Mouse (Mus musculus): ENCODE measurements at regions not wholly inside any gene's neighbourhood (a gene's known extent, or its start where the extent isn't known, plus 50 kb on each side); places are given as distances from the start of the nearest gene placed in this dataset.
A peak's percentile ranks its signal among the peaks of the same experiment; 100 is the strongest.

- Histone ChIP-seq H3K36me3 (replicated peaks; ENCODE audit: control insufficient read depth, insufficient read depth) (no peaks in the 10 kb centered on the region), H3K4me3 (replicated peaks; ENCODE audit: low read length) (no peak overlapping the region), H3K27ac (no peak overlapping the region), H3K27me3 (ENCODE audit: control insufficient read depth, insufficient read depth, low read length) (no peaks in the 10 kb centered on the region), H3K4me1 (replicated peaks; ENCODE audit: control insufficient read depth, insufficient read depth, low read length) (peaks cover 9% of the 10 kb centered on the region; the same call in 1 of the 2 replicates), H3K9me3 (ENCODE audit: control insufficient read depth, low read length) (no peaks in the 10 kb centered on the region), H3K9ac (no peak overlapping the region), H3K4me2 (replicated peaks) (no peak overlapping the region)
- ATAC-seq (ENCODE audit: low FRiP score) (no peak), DNase-seq (ENCODE audit: low spot score) (no peak)
- WGBS, result 90% methylated on average over 1 of the region's 1 CpGs
Measured at GRCm38 (mm10) chr13:43852888-43853287, 68.3 kb downstream of the Cd83 start.

- Histone ChIP-seq H3K4me3 (replicated peaks; ENCODE audit: low read length) (no peak overlapping the region), H3K9me3 (ENCODE audit: control insufficient read depth, low read length) (no peaks in the 10 kb centered on the region), H3K27me3 (ENCODE audit: control insufficient read depth, insufficient read depth, low read length) (no peaks in the 10 kb centered on the region), H3K27ac (no peak overlapping the region), H3K4me2 (replicated peaks) (no peak overlapping the region), H3K9ac (no peak overlapping the region), H3K4me1 (replicated peaks; ENCODE audit: control insufficient read depth, insufficient read depth, low read length) (peaks cover 9% of the 10 kb centered on the region; the same call in 1 of the 2 replicates), H3K36me3 (replicated peaks; ENCODE audit: control insufficient read depth, insufficient read depth) (no peaks in the 10 kb centered on the region)
- DNase-seq (ENCODE audit: low spot score) (no peak), ATAC-seq (ENCODE audit: low FRiP score) (no peak)
- 98% methylated on average over 2 of the region's 2 CpGs for WGBS
Measured at GRCm38 (mm10) chr13:43854973-43855372, 70.4 kb downstream of the Cd83 start.

GRCm38 (mm10) chr13:43860932-43861331, 76.4 kb downstream of the Cd83 start:
- DNase-seq (ENCODE audit: low spot score), result no peak
- Histone ChIP-seq H3K9ac (no peak overlapping the region), H3K4me1 (replicated peaks; ENCODE audit: control insufficient read depth, insufficient read depth, low read length) (peaks cover 6% of the 10 kb centered on the region; the same call in 1 of the 2 replicates), H3K27me3 (ENCODE audit: control insufficient read depth, insufficient read depth, low read length) (peaks cover 5% of the 10 kb centered on the region; the same call in 1 of the 2 replicates), H3K27ac (no peak overlapping the region), H3K9me3 (ENCODE audit: control insufficient read depth, low read length) (no peaks in the 10 kb centered on the region), H3K4me2 (replicated peaks) (no peak overlapping the region), H3K4me3 (replicated peaks; ENCODE audit: low read length) (no peak overlapping the region), H3K36me3 (replicated peaks; ENCODE audit: control insufficient read depth, insufficient read depth) (no peaks in the 10 kb centered on the region)
- ATAC-seq (ENCODE audit: low FRiP score), result no peak
- 47% methylated on average over 4 of the region's 4 CpGs for WGBS

- Histone ChIP-seq H3K4me1 (replicated peaks; ENCODE audit: control insufficient read depth, insufficient read depth, low read length) (peaks cover 6% of the 10 kb centered on the region; the same call in 1 of the 2 replicates), H3K27me3 (ENCODE audit: control insufficient read depth, insufficient read depth, low read length) (peaks cover 5% of the 10 kb centered on the region; the same call in 1 of the 2 replicates), H3K27ac (no peak overlapping the region), H3K9ac (no peak overlapping the region), H3K9me3 (ENCODE audit: control insufficient read depth, low read length) (no peaks in the 10 kb centered on the region), H3K36me3 (replicated peaks; ENCODE audit: control insufficient read depth, insufficient read depth) (no peaks in the 10 kb centered on the region), H3K4me2 (replicated peaks) (no peak overlapping the region), H3K4me3 (replicated peaks; ENCODE audit: low read length) (no peak overlapping the region)
- DNase-seq (ENCODE audit: low spot score), result no peak
- ATAC-seq (ENCODE audit: low FRiP score), result no peak
- WGBS, result 74% methylated on average over 7 of the region's 7 CpGs
Measured at GRCm38 (mm10) chr13:43861424-43861823, 76.8 kb downstream of the Cd83 start.

GRCm38 (mm10) chr13:43862056-43862455, 77.5 kb downstream of the Cd83 start:
- DNase-seq (ENCODE audit: low spot score) (no peak), ATAC-seq (ENCODE audit: low FRiP score) (no peak)
- no peak overlapping the region for H3K27ac ChIP-seq
- no peaks in the 10 kb centered on the region for H3K9me3 ChIP-seq (ENCODE audit: control insufficient read depth, low read length)
- peaks cover 6% of the 10 kb centered on the region; the same call in 1 of the 2 replicates for H3K4me1 ChIP-seq (replicated peaks; ENCODE audit: control insufficient read depth, insufficient read depth, low read length)
- no peak overlapping the region for H3K4me3 ChIP-seq (replicated peaks; ENCODE audit: low read length)
- 86% methylated on average over 5 of the region's 5 CpGs for WGBS
- H3K36me3 ChIP-seq (replicated peaks; ENCODE audit: control insufficient read depth, insufficient read depth), result no peaks in the 10 kb centered on the region
- peaks cover 5% of the 10 kb centered on the region; the same call in 1 of the 2 replicates for H3K27me3 ChIP-seq (ENCODE audit: control insufficient read depth, insufficient read depth, low read length)
- no peak overlapping the region for H3K9ac ChIP-seq
- no peak overlapping the region for H3K4me2 ChIP-seq (replicated peaks)

- H3K36me3 ChIP-seq (replicated peaks; ENCODE audit: control insufficient read depth, insufficient read depth), result no peaks in the 10 kb centered on the region
- 92% methylated on average over 6 of the region's 6 CpGs for WGBS
- H3K9me3 ChIP-seq (ENCODE audit: control insufficient read depth, low read length), result no peaks in the 10 kb centered on the region
- ATAC-seq (ENCODE audit: low FRiP score) (no peak), DNase-seq (ENCODE audit: low spot score) (no peak)
- peaks cover 6% of the 10 kb centered on the region; the same call in 1 of the 2 replicates for H3K4me1 ChIP-seq (replicated peaks; ENCODE audit: control insufficient read depth, insufficient read depth, low read length)
- no peak overlapping the region for H3K4me3 ChIP-seq (replicated peaks; ENCODE audit: low read length)
- H3K4me2 ChIP-seq (replicated peaks), result no peak overlapping the region
- H3K27ac ChIP-seq, result no peak overlapping the region
- H3K27me3 ChIP-seq (ENCODE audit: control insufficient read depth, insufficient read depth, low read length), result peaks cover 5% of the 10 kb centered on the region; the same call in 1 of the 2 replicates
- H3K9ac ChIP-seq, result no peak overlapping the region
Measured at GRCm38 (mm10) chr13:43862586-43862985, 78.0 kb downstream of the Cd83 start.

- Histone ChIP-seq H3K36me3 (replicated peaks; ENCODE audit: control insufficient read depth, insufficient read depth) (no peaks in the 10 kb centered on the region), H3K4me1 (replicated peaks; ENCODE audit: control insufficient read depth, insufficient read depth, low read length) (peaks cover 6% of the 10 kb centered on the region; the same call in 1 of the 2 replicates), H3K9ac (no peak overlapping the region), H3K4me3 (replicated peaks; ENCODE audit: low read length) (no peak overlapping the region), H3K9me3 (ENCODE audit: control insufficient read depth, low read length) (no peaks in the 10 kb centered on the region), H3K4me2 (replicated peaks) (peak overlapping the region; percentile 66; the same call in 1 of the 2 replicates), H3K27ac (no peak overlapping the region), H3K27me3 (ENCODE audit: control insufficient read depth, insufficient read depth, low read length) (peaks cover 5% of the 10 kb centered on the region; the same call in 1 of the 2 replicates)
- no peak for DNase-seq (ENCODE audit: low spot score)
- 70% methylated on average over 7 of the region's 7 CpGs for WGBS
- no peak for ATAC-seq (ENCODE audit: low FRiP score)
Measured at GRCm38 (mm10) chr13:43863581-43864100, 79.1 kb downstream of the Cd83 start.

GRCm38 (mm10) chr13:43864153-43864861, 79.7 kb downstream of the Cd83 start:
- peak overlapping the region; percentile 66 for H3K4me2 ChIP-seq (replicated peaks)
- WGBS, result 2% methylated on average over 35 of the region's 35 CpGs
- no peaks in the 10 kb centered on the region for H3K9me3 ChIP-seq (ENCODE audit: control insufficient read depth, low read length)
- DNase-seq (ENCODE audit: low spot score), result peak; percentile 98
- H3K9ac ChIP-seq, result peak overlapping the region; percentile 21; the same call in 1 of the 2 replicates
- H3K27ac ChIP-seq, result 0 out of 2 replicates have a peak overlapping the region, but pooled peaks have one; percentile 6
- no peaks in the 10 kb centered on the region for H3K36me3 ChIP-seq (replicated peaks; ENCODE audit: control insufficient read depth, insufficient read depth)
- ATAC-seq (ENCODE audit: low FRiP score), result peak; percentile 99
- peaks cover 5% of the 10 kb centered on the region; the same call in 1 of the 2 replicates for H3K27me3 ChIP-seq (ENCODE audit: control insufficient read depth, insufficient read depth, low read length)
- H3K4me3 ChIP-seq (replicated peaks; ENCODE audit: low read length), result peak overlapping the region; percentile 28
- peaks cover 6% of the 10 kb centered on the region; the same call in 1 of the 2 replicates for H3K4me1 ChIP-seq (replicated peaks; ENCODE audit: control insufficient read depth, insufficient read depth, low read length)

GRCm38 (mm10) chr13:43865036-43865435, 80.5 kb downstream of the Cd83 start:
- H3K9ac ChIP-seq, result peak overlapping the region; percentile 5; the same call in 1 of the 2 replicates
- ATAC-seq (ENCODE audit: low FRiP score), result peak; percentile 25; the same call in 1 of the 2 replicates
- peaks cover 5% of the 10 kb centered on the region; the same call in 1 of the 2 replicates for H3K27me3 ChIP-seq (ENCODE audit: control insufficient read depth, insufficient read depth, low read length)
- peak overlapping the region; percentile 66 for H3K4me2 ChIP-seq (replicated peaks)
- no peak overlapping the region; the same call in 1 of the 2 replicates for H3K27ac ChIP-seq
- no peak for DNase-seq (ENCODE audit: low spot score)
- no peaks in the 10 kb centered on the region for H3K9me3 ChIP-seq (ENCODE audit: control insufficient read depth, low read length)
- no peaks in the 10 kb centered on the region for H3K36me3 ChIP-seq (replicated peaks; ENCODE audit: control insufficient read depth, insufficient read depth)
- peak overlapping the region; percentile 28 for H3K4me3 ChIP-seq (replicated peaks; ENCODE audit: low read length)
- under 1% methylated on average over 20 of the region's 20 CpGs for WGBS
- H3K4me1 ChIP-seq (replicated peaks; ENCODE audit: control insufficient read depth, insufficient read depth, low read length), result peaks cover 6% of the 10 kb centered on the region; the same call in 1 of the 2 replicates
